Mouse (Mus musculus) small intestine, adult 2 months (tissue): ENCODE results near the gene Gm20683.

ENCODE experiments used
- CTCF ChIP-seq: fragments of 200-500 bp; IDR thresholded peaks from 2 replicates; pipeline ENCODE4 v1.5.1; 2012; ENCODE audit warnings: low read depth, mild to moderate bottlenecking, control low read depth, inconsistent platforms, low read length, moderate library complexity, mixed read lengths; ENCODE audit not compliant: insufficient replicate concordance, insufficient read length; ENCODE audit errors: extremely low read depth
- POLR2A ChIP-seq: fragments of 200-500 bp; IDR thresholded peaks from 2 replicates; pipeline ENCODE4 v1.6.1; 2012; ENCODE audit warnings: low read depth, mild to moderate bottlenecking, control low read depth, inconsistent platforms, low read length, moderate library complexity

GRCm38 (mm10) chr17:25809606-25810340 lies 31.8 kb downstream of the Gm20683 start:
- TF ChIP-seq CTCF, result no peak
- TF ChIP-seq POLR2A, result no peak
